Mouse (Mus musculus) bone marrow macrophage, adult 2 months (primary cell): Measurements from ENCODE around the gene Cdc73. TPM values are rescaled to one million over a fixed set of nuclear protein-coding genes. Genes with fewer than 3 reads are reported as not detected.

Experiments
- H3K27ac ChIP-seq: 2 replicates; pipeline ENCODE4 v1.5.1; 2012; ENCODE audit warnings: low read depth, low read length; ENCODE audit not compliant: insufficient read depth
- H3K4me1 ChIP-seq: 2 replicates; pipeline ENCODE4 v1.6.1; 2012; ENCODE audit warnings: low read length; ENCODE audit not compliant: control insufficient read depth, insufficient read depth
- H3K4me3 ChIP-seq: 2 replicates; pipeline ENCODE4 v1.5.1; 2012; ENCODE audit warnings: mild to moderate bottlenecking, low read length, moderate library complexity; ENCODE audit not compliant: insufficient read depth
- CTCF ChIP-seq: IDR thresholded peaks from 2 replicates; pipeline ENCODE4 v1.5.1; 2012; ENCODE audit warnings: low read depth, mild to moderate bottlenecking, low read length, moderate library complexity
- POLR2A ChIP-seq: IDR thresholded peaks from 2 replicates; pipeline ENCODE4 v1.6.1; 2012; ENCODE audit warnings: mild to moderate bottlenecking, low read depth, low read length, borderline replicate concordance
- polyA plus RNA-seq: library from polyadenylated mRNA; stranded (reverse); fragments of >200 nt; gene quantifications from 2 replicates; pipeline ENCODE4 v1.2.4, GENCODE M21; 2012; ENCODE audit not compliant: missing spikeins, insufficient read depth, insufficient read length

Cdc73 gene
- polyA plus RNA-seq, 1 experiment: 32.7 TPM

- H3K4me3 ChIP-seq: no peak overlapping the region
- H3K27ac ChIP-seq: no peak overlapping the region
- TF ChIP-seq POLR2A (no peak), CTCF (no peak)
- peaks cover 2% of the 10 kb centered on the region; the same call in 1 of the 2 replicates for H3K4me1 ChIP-seq
Observed at GRCm38 (mm10) chr1:143632854-143633587, 69.7 kb downstream of the Cdc73 start.

GRCm38 (mm10) chr1:143632361-143632760 lies 70.3 kb downstream of the Cdc73 start:
- no peak for TF ChIP-seq CTCF
- no peak for TF ChIP-seq POLR2A
- H3K4me1 ChIP-seq: peaks cover 2% of the 10 kb centered on the region; the same call in 1 of the 2 replicates
- H3K27ac ChIP-seq: no peak overlapping the region
- no peak overlapping the region for H3K4me3 ChIP-seq

GRCm38 (mm10) chr1:143631337-143631736 lies 71.4 kb downstream of the Cdc73 start:
- H3K27ac ChIP-seq: no peak overlapping the region
- peaks cover 2% of the 10 kb centered on the region; the same call in 1 of the 2 replicates for H3K4me1 ChIP-seq
- no peak for TF ChIP-seq CTCF
- TF ChIP-seq POLR2A: no peak
- H3K4me3 ChIP-seq: no peak overlapping the region

- H3K27ac ChIP-seq: no peak overlapping the region
- peaks cover 2% of the 10 kb centered on the region for H3K4me1 ChIP-seq
- no peak overlapping the region for H3K4me3 ChIP-seq
- no peak for TF ChIP-seq POLR2A
- TF ChIP-seq CTCF: no peak
Observed at GRCm38 (mm10) chr1:143622634-143623033, 80.1 kb downstream of the Cdc73 start.

- no peak for TF ChIP-seq POLR2A
- no peak for TF ChIP-seq CTCF
- H3K4me3 ChIP-seq: no peak overlapping the region
- peaks cover 2% of the 10 kb centered on the region for H3K4me1 ChIP-seq
- peak overlapping the region; percentile 2; the same call in 1 of the 2 replicates for H3K27ac ChIP-seq
Observed at GRCm38 (mm10) chr1:143621930-143622329, 80.8 kb downstream of the Cdc73 start.

- H3K27ac ChIP-seq: no peak overlapping the region
- no peak overlapping the region for H3K4me3 ChIP-seq
- H3K4me1 ChIP-seq: peaks cover 2% of the 10 kb centered on the region
- no peak for TF ChIP-seq POLR2A
- no peak for TF ChIP-seq CTCF
Observed at GRCm38 (mm10) chr1:143619760-143620159, 82.9 kb downstream of the Cdc73 start.

- no peak for TF ChIP-seq POLR2A
- no peak for TF ChIP-seq CTCF
- H3K27ac ChIP-seq: no peak overlapping the region
- no peak overlapping the region for H3K4me3 ChIP-seq
- no peaks in the 10 kb centered on the region for H3K4me1 ChIP-seq
Observed at GRCm38 (mm10) chr1:143612901-143613300, 89.8 kb downstream of the Cdc73 start.

- no peak overlapping the region for H3K27ac ChIP-seq
- H3K4me3 ChIP-seq: no peak overlapping the region
- no peak for TF ChIP-seq POLR2A
- TF ChIP-seq CTCF: no peak
- H3K4me1 ChIP-seq: no peaks in the 10 kb centered on the region
Observed at GRCm38 (mm10) chr1:143608911-143609310, 93.8 kb downstream of the Cdc73 start.

- TF ChIP-seq POLR2A (no peak), CTCF (no peak)
- no peak overlapping the region for H3K27ac ChIP-seq
- H3K4me1 ChIP-seq: no peaks in the 10 kb centered on the region
- no peak overlapping the region for H3K4me3 ChIP-seq
Observed at GRCm38 (mm10) chr1:143596864-143597263, 105.8 kb downstream of the Cdc73 start.

- H3K4me3 ChIP-seq: no peak overlapping the region
- H3K4me1 ChIP-seq: no peaks in the 10 kb centered on the region
- TF ChIP-seq CTCF: no peak
- TF ChIP-seq POLR2A: no peak
- no peak overlapping the region for H3K27ac ChIP-seq
Observed at GRCm38 (mm10) chr1:143576824-143577543, 125.7 kb downstream of the Cdc73 start.
